Mouse (Mus musculus) forebrain, embryonic 12.5 days (tissue): ENCODE data around the gene Wnt10b. TPM values are rescaled to one million over a fixed set of nuclear protein-coding genes. Genes with fewer than 3 reads are reported as not detected.
A peak's percentile ranks its signal among the peaks of the same experiment; 100 is the strongest.
"Not testable (repeated sequence)": the region's sequence is repeated elsewhere in the genome, so short reads cannot be mapped to it uniquely, and the experiment has no call there.

Source experiments
- ATAC-seq: fragments of 200-750 bp; cut with Nextera tagmentation; 2 replicates; pipeline ENCODE4 v1.8.0; 2017; ENCODE audit warnings: moderate TSS enrichment; ENCODE audit not compliant: low FRiP score
- H3K27ac ChIP-seq: fragments of 300-500 bp; sonication (generic); 2 replicates; pipeline ENCODE4 v1.5.1; 2016; ENCODE audit warnings: mild to moderate bottlenecking
- H3K27me3 ChIP-seq: fragments of 300-500 bp; sonication (generic); 2 replicates; pipeline ENCODE4 v1.6.1; 2016; ENCODE audit warnings: mild to moderate bottlenecking
- H3K36me3 ChIP-seq: fragments of 300-500 bp; sonication (generic); replicated peaks from 2 replicates; pipeline ENCODE4 v1.6.1; 2016; ENCODE audit warnings: mild to moderate bottlenecking
- H3K4me1 ChIP-seq: fragments of 300-500 bp; sonication (generic); 2 replicates; pipeline ENCODE4 v1.6.1; 2016
- H3K4me2 ChIP-seq: fragments of 300-500 bp; sonication (generic); 2 replicates; pipeline ENCODE4 v1.6.1; 2016; ENCODE audit warnings: mild to moderate bottlenecking, moderate library complexity
- H3K4me3 ChIP-seq: fragments of 300-500 bp; sonication (generic); replicated peaks from 2 replicates; pipeline ENCODE4 v1.5.1; 2016; ENCODE audit warnings: mild to moderate bottlenecking
- H3K9ac ChIP-seq: fragments of 300-500 bp; sonication (generic); 2 replicates; pipeline ENCODE4 v1.6.1; 2016; ENCODE audit warnings: mild to moderate bottlenecking
- H3K9me3 ChIP-seq: fragments of 300-500 bp; sonication (generic); 2 replicates; pipeline ENCODE4 v1.6.1; 2016
- WGBS: fragments of 180-500 bp; shearing (Covaris S2); methylation state at CpG from one replicate; pipeline ENCODE4 v1.1.7; 2016; 5-methylcytosine and 5-hydroxymethylcytosine counted together
- polyA plus RNA-seq: library from polyadenylated mRNA; unstranded; fragments of >200 nt; fragmentation: Nextera tagmentation; extraction: Ambion mirVana; gene quantifications from 2 replicates; pipeline ENCODE4 v1.2.1, GENCODE M21; 2016

Gene Wnt10b
- polyA plus RNA-seq, 1 experiment from 2014 or later, result 0.24 TPM

- ATAC-seq, result peak; percentile 70
- H3K4me1 ChIP-seq, result peaks cover 25% of the 10 kb centered on the region
- peak overlapping the region; percentile 91 for H3K27ac ChIP-seq
- WGBS, result under 1% methylated on average over 22 of the region's 24 CpGs
- H3K4me2 ChIP-seq, result peak overlapping the region; percentile 85
- H3K36me3 ChIP-seq, result peaks cover 35% of the 10 kb centered on the region
- H3K27me3 ChIP-seq, result peaks cover 31% of the 10 kb centered on the region
- H3K4me3 ChIP-seq, result peak overlapping the region; percentile 98
- H3K9me3 ChIP-seq, result no peaks in the 10 kb centered on the region
- H3K9ac ChIP-seq, result peak overlapping the region; percentile 96
Observed at GRCm38 (mm10) chr15:98762201-98762621, 15.7 kb downstream of the Wnt10b start.

- no peak overlapping the region for H3K4me3 ChIP-seq
- no peaks in the 10 kb centered on the region for H3K9me3 ChIP-seq
- H3K9ac ChIP-seq, result no peak overlapping the region
- H3K36me3 ChIP-seq, result peaks cover 26% of the 10 kb centered on the region
- no peaks in the 10 kb centered on the region for H3K27me3 ChIP-seq
- H3K4me1 ChIP-seq, result peaks cover 9% of the 10 kb centered on the region; the same call in 1 of the 2 replicates
- H3K27ac ChIP-seq, result no peak overlapping the region
- 90% methylated on average over 2 of the region's 2 CpGs for WGBS
- no peak overlapping the region for H3K4me2 ChIP-seq
- no peak for ATAC-seq
Observed at GRCm38 (mm10) chr15:98754125-98754524, 23.8 kb downstream of the Wnt10b start.

- Histone ChIP-seq H3K9ac (no peak overlapping the region), H3K9me3 (no peaks in the 10 kb centered on the region), H3K36me3 (peaks cover 15% of the 10 kb centered on the region; the same call in 1 of the 2 replicates), H3K4me1 (peaks cover 9% of the 10 kb centered on the region; the same call in 1 of the 2 replicates), H3K27ac (no peak overlapping the region), H3K4me2 (no peak overlapping the region), H3K27me3 (no peaks in the 10 kb centered on the region), H3K4me3 (no peak overlapping the region)
- whole genome bisulfite sequencing, result 62% methylated on average over 8 of the region's 8 CpGs
- no peak for ATAC-seq
Observed at GRCm38 (mm10) chr15:98753021-98753423, 24.9 kb downstream of the Wnt10b start.

- Histone ChIP-seq H3K4me1 (peaks cover 6% of the 10 kb centered on the region; the same call in 1 of the 2 replicates), H3K9ac (no peak overlapping the region), H3K36me3 (peaks cover 5% of the 10 kb centered on the region; the same call in 1 of the 2 replicates), H3K9me3 (no peaks in the 10 kb centered on the region), H3K27ac (no peak overlapping the region), H3K4me3 (no peak overlapping the region), H3K4me2 (no peak overlapping the region), H3K27me3 (no peaks in the 10 kb centered on the region)
- WGBS, result 89% methylated on average over 2 of the region's 2 CpGs
- no peak for ATAC-seq
Observed at GRCm38 (mm10) chr15:98749093-98749492, 28.9 kb downstream of the Wnt10b start.

GRCm38 (mm10) chr15:98747296-98747695 lies 30.7 kb downstream of the Wnt10b start:
- 90% methylated on average over 6 of the region's 6 CpGs for WGBS
- H3K9ac ChIP-seq, result no peak overlapping the region
- no peak overlapping the region for H3K27ac ChIP-seq
- no peaks in the 10 kb centered on the region for H3K9me3 ChIP-seq
- no peak for ATAC-seq
- no peak overlapping the region for H3K4me2 ChIP-seq
- H3K4me3 ChIP-seq, result no peak overlapping the region
- H3K4me1 ChIP-seq, result no peaks in the 10 kb centered on the region
- H3K36me3 ChIP-seq, result peaks cover 11% of the 10 kb centered on the region; the same call in 1 of the 2 replicates
- no peaks in the 10 kb centered on the region for H3K27me3 ChIP-seq

- H3K27ac ChIP-seq, result no peak overlapping the region
- H3K9me3 ChIP-seq, result no peaks in the 10 kb centered on the region
- no peak for ATAC-seq
- no peak overlapping the region for H3K4me3 ChIP-seq
- H3K9ac ChIP-seq, result no peak overlapping the region
- H3K27me3 ChIP-seq, result no peaks in the 10 kb centered on the region
- no peaks in the 10 kb centered on the region for H3K4me1 ChIP-seq
- no peak overlapping the region for H3K4me2 ChIP-seq
- WGBS, result 93% methylated on average over 10 of the region's 10 CpGs
- peaks cover 18% of the 10 kb centered on the region; the same call in 1 of the 2 replicates for H3K36me3 ChIP-seq
Observed at GRCm38 (mm10) chr15:98746344-98746965, 31.5 kb downstream of the Wnt10b start.

- not testable (repeated sequence) for H3K9ac ChIP-seq, H3K9me3 ChIP-seq, ATAC-seq, H3K4me2 ChIP-seq, H3K27me3 ChIP-seq, H3K4me1 ChIP-seq, H3K27ac ChIP-seq, H3K4me3 ChIP-seq
- peaks cover 39% of the 10 kb centered on the region for H3K36me3 ChIP-seq
- WGBS, result 95% methylated on average over 3 of the region's 3 CpGs
Observed at GRCm38 (mm10) chr15:98743863-98744262, 34.1 kb downstream of the Wnt10b start.

- H3K36me3 ChIP-seq, result peaks cover 47% of the 10 kb centered on the region
Observed at GRCm38 (mm10) chr15:98742766-98743428, 35.1 kb downstream of the Wnt10b start.

GRCm38 (mm10) chr15:98740219-98740618 lies 37.7 kb downstream of the Wnt10b start:
- no peak overlapping the region for H3K4me2 ChIP-seq
- WGBS, result 84% methylated on average over 8 of the region's 8 CpGs
- peaks cover 74% of the 10 kb centered on the region for H3K36me3 ChIP-seq
- H3K4me1 ChIP-seq, result no peaks in the 10 kb centered on the region
- H3K9me3 ChIP-seq, result no peaks in the 10 kb centered on the region
- no peaks in the 10 kb centered on the region for H3K27me3 ChIP-seq
- no peak overlapping the region for H3K27ac ChIP-seq
- no peak overlapping the region for H3K9ac ChIP-seq
- no peak for ATAC-seq
- H3K4me3 ChIP-seq, result no peak overlapping the region

More at GRCm38 (mm10) chr15:98742766-98743428, 35.1 kb downstream of the Wnt10b start:
- Histone ChIP-seq H3K4me1 (no peaks in the 10 kb centered on the region), H3K27me3 (no peaks in the 10 kb centered on the region), H3K27ac (no peak overlapping the region), H3K4me3 (no peak overlapping the region), H3K4me2 (no peak overlapping the region), H3K9me3 (no peaks in the 10 kb centered on the region), H3K9ac (no peak overlapping the region)
- ATAC-seq, result no peak
- WGBS, result 87% methylated on average over 8 of the region's 8 CpGs

GRCm38 (mm10) chr15:98738796-98739195 lies 39.2 kb downstream of the Wnt10b start:
- Histone ChIP-seq H3K27me3 (no peaks in the 10 kb centered on the region), H3K9ac (no peak overlapping the region), H3K27ac (no peak overlapping the region), H3K9me3 (no peaks in the 10 kb centered on the region), H3K4me3 (no peak overlapping the region), H3K36me3 (peaks cover 78% of the 10 kb centered on the region), H3K4me1 (no peaks in the 10 kb centered on the region; the same call in 1 of the 2 replicates), H3K4me2 (no peak overlapping the region)
- WGBS, result 74% methylated on average over 4 of the region's 4 CpGs
- no peak for ATAC-seq

GRCm38 (mm10) chr15:98737881-98738280 lies 40.1 kb downstream of the Wnt10b start:
- no peaks in the 10 kb centered on the region for H3K9me3 ChIP-seq
- H3K4me3 ChIP-seq, result no peak overlapping the region
- peaks cover 78% of the 10 kb centered on the region for H3K36me3 ChIP-seq
- no peaks in the 10 kb centered on the region for H3K27me3 ChIP-seq
- no peak overlapping the region for H3K9ac ChIP-seq
- peaks cover 5% of the 10 kb centered on the region; the same call in 1 of the 2 replicates for H3K4me1 ChIP-seq
- H3K27ac ChIP-seq, result no peak overlapping the region
- no peak overlapping the region for H3K4me2 ChIP-seq
- ATAC-seq, result no peak

- Histone ChIP-seq H3K36me3 (peaks cover 66% of the 10 kb centered on the region), H3K4me2 (no peak overlapping the region), H3K27ac (no peak overlapping the region), H3K4me1 (peaks cover 5% of the 10 kb centered on the region; the same call in 1 of the 2 replicates), H3K27me3 (no peaks in the 10 kb centered on the region), H3K9me3 (no peaks in the 10 kb centered on the region), H3K9ac (no peak overlapping the region), H3K4me3 (no peak overlapping the region)
- no peak for ATAC-seq
- WGBS, result 90% methylated on average over 10 of the region's 10 CpGs
Observed at GRCm38 (mm10) chr15:98736521-98736920, 41.4 kb downstream of the Wnt10b start.
